Mouse (Mus musculus) ES-E14 (cell line): ENCODE data around the gene Spg21. TPM values are rescaled to one million over a fixed set of nuclear protein-coding genes. Genes with fewer than 3 reads are reported as not detected.

Experiments
- DNase-seq: peaks from one replicate; pipeline ENCODE4 v3.0.0-alpha.2; 2013; ENCODE audit warnings: low read depth, low spot score
- H3K27ac ChIP-seq: 2 replicates; pipeline ENCODE4 v1.5.1; 2012; ENCODE audit warnings: low read depth, mild to moderate bottlenecking, low read length, moderate library complexity, mixed read lengths; ENCODE audit not compliant: poor library complexity, insufficient read depth, severe bottlenecking
- H3K36me3 ChIP-seq: 2 replicates; pipeline ENCODE4 v1.6.1; 2012; ENCODE audit warnings: mild to moderate bottlenecking, low read length, moderate library complexity, mixed read lengths; ENCODE audit not compliant: control insufficient read depth, poor library complexity, insufficient read depth, severe bottlenecking
- H3K4me1 ChIP-seq, 2 experiments: fragments of 150-350 bp in 1 of 2; sonication (generic) in 1 of 2; 2 replicates each; pipeline ENCODE4 v1.6.1; 2012; ENCODE audit warnings: low read length in 2 of 2, mild to moderate bottlenecking in 1 of 2, mixed read lengths in 1 of 2; ENCODE audit not compliant: control insufficient read depth in 2 of 2, insufficient read depth in 2 of 2, poor library complexity in 1 of 2
- H3K4me3 ChIP-seq, 2 experiments: fragments of 150-350 bp in 1 of 2; sonication (generic) in 1 of 2; 2 replicates each; pipeline ENCODE4 v1.5.1; 2012; ENCODE audit warnings: low read length in 2 of 2, low read depth in 1 of 2, mild to moderate bottlenecking in 1 of 2, mixed read lengths in 1 of 2; ENCODE audit not compliant: insufficient read depth in 1 of 2, poor library complexity in 1 of 2, severe bottlenecking in 1 of 2
- H3K9ac ChIP-seq: 2 replicates; pipeline ENCODE4 v1.6.1; 2012; ENCODE audit warnings: low read depth, mild to moderate bottlenecking, low read length, mixed read lengths; ENCODE audit not compliant: poor library complexity, insufficient read depth, severe bottlenecking
- H3K9me3 ChIP-seq: fragments of 150-350 bp; sonication (generic); 2 replicates; pipeline ENCODE4 v1.6.1; 2012; ENCODE audit warnings: low read depth, mild to moderate bottlenecking, low read length; ENCODE audit not compliant: control insufficient read depth, insufficient read depth
- CHD2 ChIP-seq: IDR thresholded peaks from 2 replicates; pipeline ENCODE4 v1.6.1; 2014; ENCODE audit warnings: mild to moderate bottlenecking, low read depth, low read length, inconsistent platforms
- HCFC1 ChIP-seq: IDR thresholded peaks from 2 replicates; pipeline ENCODE4 v1.6.1; 2012; ENCODE audit warnings: low read length, inconsistent platforms, borderline replicate concordance; ENCODE audit not compliant: insufficient read depth
- MAFK ChIP-seq: IDR thresholded peaks from 2 replicates; pipeline ENCODE4 v1.6.1; 2014; ENCODE audit warnings: mild to moderate bottlenecking, low read depth, low read length, inconsistent platforms; ENCODE audit not compliant: insufficient read depth
- ZC3H11A ChIP-seq: IDR thresholded peaks from 2 replicates; pipeline ENCODE4 v1.6.1; 2012; ENCODE audit warnings: low read depth, mild to moderate bottlenecking, inconsistent platforms, low read length, borderline replicate concordance
- ZNF384 ChIP-seq: IDR thresholded peaks from 2 replicates; pipeline ENCODE4 v1.6.1; 2012; ENCODE audit warnings: low read depth, low read length, inconsistent platforms
- in situ Hi-C, 2 experiments: fragments of 600-800 bp; cut with MboI; formaldehyde crosslinking; loops; one replicate each; pipeline ENCODE4 v1.15.1; 2025; ENCODE audit warnings: low sequenced_read_pairs in 2 of 2, inconsistent platforms in 1 of 2; ENCODE audit not compliant: unreplicated experiment in 2 of 2
- total RNA-seq: library from RNA; depleted of rRNA; stranded (reverse); fragments of 300-350 nt; gene quantifications from 2 replicates; pipeline ENCODE4 v1.2.3, GENCODE M21; 2012

Spg21 gene
- total RNA-seq, 1 experiment, result 31.7 TPM

GRCm38 (mm10) chr9:65472769-65473168, 12.0 kb downstream of the Spg21 start:
- peaks cover 7% of the 10 kb centered on the region; the same call in 1 of the 2 replicates for H3K36me3 ChIP-seq
- no peak overlapping the region for H3K27ac ChIP-seq
- TF ChIP-seq ZNF384 (no peak), ZC3H11A (no peak)

GRCm38 (mm10) chr9:65479158-65479557, 18.4 kb downstream of the Spg21 start:
- Histone ChIP-seq H3K4me1 (no peaks in the 10 kb centered on the region), H3K9me3 (no peaks in the 10 kb centered on the region), H3K27ac (no peak overlapping the region), H3K36me3 (peaks cover 8% of the 10 kb centered on the region; the same call in 1 of the 2 replicates), H3K4me3 (no peak overlapping the region), H3K9ac (no peak overlapping the region)
- TF ChIP-seq ZNF384 (no peak), MAFK (no peak), ZC3H11A (no peak), HCFC1 (no peak), CHD2 (no peak)
- DNase-seq, result no peak
- in situ Hi-C loops, result no loop called here

More at GRCm38 (mm10) chr9:65472769-65473168, 12.0 kb downstream of the Spg21 start:
- no peaks in the 10 kb centered on the region for H3K4me1 ChIP-seq
- DNase-seq, result no peak
- no peak overlapping the region for H3K9ac ChIP-seq
- H3K9me3 ChIP-seq, result no peaks in the 10 kb centered on the region
- in situ Hi-C loops, result no loop called here
- no peak overlapping the region for H3K4me3 ChIP-seq

GRCm38 (mm10) chr9:65480071-65480470, 19.3 kb downstream of the Spg21 start:
- in situ Hi-C loops, result no loop called here
- no peak for DNase-seq
- Histone ChIP-seq H3K27ac (no peak overlapping the region), H3K4me3 (no peak overlapping the region), H3K36me3 (peaks cover 10% of the 10 kb centered on the region; the same call in 1 of the 2 replicates), H3K4me1 (no peaks in the 10 kb centered on the region), H3K9me3 (no peaks in the 10 kb centered on the region), H3K9ac (no peak overlapping the region)
- no peak for TF ChIP-seq ZC3H11A
- no peak for TF ChIP-seq HCFC1
- TF ChIP-seq MAFK, result no peak
- TF ChIP-seq CHD2, result no peak
- TF ChIP-seq ZNF384, result no peak

GRCm38 (mm10) chr9:65491476-65491875, 30.7 kb downstream of the Spg21 start:
- Histone ChIP-seq H3K27ac (no peak overlapping the region), H3K9ac (no peak overlapping the region), H3K4me1 (no peaks in the 10 kb centered on the region), H3K36me3 (peaks cover 4% of the 10 kb centered on the region; the same call in 1 of the 2 replicates), H3K9me3 (no peaks in the 10 kb centered on the region), H3K4me3 (no peak overlapping the region)
- in situ Hi-C loops, result no loop called here
- no peak for TF ChIP-seq HCFC1
- no peak for TF ChIP-seq CHD2
- no peak for TF ChIP-seq ZNF384
- no peak for TF ChIP-seq MAFK
- TF ChIP-seq ZC3H11A, result no peak
- no peak for DNase-seq

GRCm38 (mm10) chr9:65492351-65492750, 31.6 kb downstream of the Spg21 start:
- H3K4me3 ChIP-seq, result no peak overlapping the region
- no peak for DNase-seq
- H3K36me3 ChIP-seq, result peaks cover 2% of the 10 kb centered on the region; the same call in 1 of the 2 replicates
- TF ChIP-seq ZC3H11A (no peak), CHD2 (no peak), HCFC1 (no peak), ZNF384 (no peak), MAFK (no peak)
- in situ Hi-C loops, result no loop called here
- no peak overlapping the region for H3K9ac ChIP-seq
- H3K27ac ChIP-seq, result no peak overlapping the region
- H3K9me3 ChIP-seq, result no peaks in the 10 kb centered on the region
- no peaks in the 10 kb centered on the region for H3K4me1 ChIP-seq
